Mouse (Mus musculus): ENCODE results near the gene Aebp2. TPM values are rescaled to one million over a fixed set of nuclear protein-coding genes. Genes with fewer than 3 reads are reported as not detected.

The Aebp2 gene
- total RNA-seq (2012; rRNA removed) (25.9 and 29.5 TPM in 2 replicates), polyA plus RNA-seq (2012; ENCODE audit: insufficient read depth in 1 of 2, insufficient read length in 2 of 2, low read depth in 1 of 2, low replicate concordance in 2 of 2, missing spikeins in 1 of 2) (10 to 100 TPM; 32.5 to 42.0 TPM)

DNA sequence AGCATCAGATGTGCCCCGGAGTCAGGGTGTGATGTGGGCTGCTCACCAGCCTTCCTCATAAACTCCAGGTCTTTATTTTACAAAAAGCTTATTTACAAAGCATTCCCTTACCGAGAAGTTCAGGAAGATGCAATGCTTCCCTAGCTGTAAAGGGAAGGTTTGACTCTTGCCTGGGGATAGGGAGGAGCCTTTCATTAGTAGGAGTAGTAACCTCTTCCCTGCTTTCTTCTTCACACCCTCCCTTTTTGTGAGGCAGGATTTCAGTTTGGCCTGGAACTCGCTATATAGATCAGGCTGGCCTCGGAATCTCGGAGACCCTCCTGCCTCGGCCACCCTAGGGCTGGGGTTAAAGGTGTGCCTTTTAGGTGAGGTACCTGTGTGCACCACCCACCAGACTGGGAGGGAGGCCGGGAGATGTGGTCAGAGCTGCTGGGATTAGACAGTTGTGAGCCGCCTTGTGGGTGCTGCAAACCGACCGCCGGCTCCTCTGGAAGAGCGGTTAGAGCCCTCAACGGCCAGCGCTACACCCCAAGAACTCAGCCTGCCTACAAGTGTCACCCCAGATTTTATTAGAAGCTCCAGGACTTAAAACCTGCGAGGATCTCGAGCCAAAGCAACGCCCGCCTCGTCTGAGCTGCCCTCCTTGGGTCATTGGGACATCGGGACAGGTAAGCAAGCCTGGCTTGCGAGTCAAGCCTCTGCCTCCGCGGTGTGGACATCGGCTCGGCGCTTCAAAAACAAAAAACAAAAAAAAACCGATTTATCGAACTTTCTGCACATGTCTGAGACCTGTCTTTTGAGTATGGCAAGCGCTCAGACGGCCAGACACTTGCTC is at the start of gene Aebp2:
Gene Aebp2 (plus strand): TSS at position 273 of the 835 bp plus-strand sequence.
- Histone ChIP-seq H3K4me3 (ENCODE audit: control insufficient read depth in 1 of 2, insufficient read depth in 1 of 2, low read depth in 2 of 2, low read length in 2 of 2) (peak within 1 kb of the TSS; percentile 44 to 93), H3K27ac (ENCODE audit: control insufficient read depth, low read depth, low read length) (peak within 1 kb of the TSS; percentile 91), H3K36me3 (ENCODE audit: control insufficient read depth in 1 of 2, insufficient read depth in 2 of 2, low read length in 2 of 2) (peaks cover 0 to 24% of the 10 kb centered on the region in 2 experiments; a peak in 2 of 4 replicates), H3K9me3 (replicated peaks; ENCODE audit: insufficient read depth, low read length) (no peaks in the 10 kb centered on the region), H3K79me2 (ENCODE audit: control insufficient read depth, insufficient read depth, low read length, poor library complexity) (peaks cover 39% of the 10 kb centered on the region), H3K4me1 (ENCODE audit: control insufficient read depth in 1 of 2, insufficient read depth in 2 of 2, low read length in 2 of 2) (peaks cover 6 to 30% of the 10 kb centered on the region in 2 experiments), H3K27me3 (ENCODE audit: control insufficient read depth in 1 of 2, insufficient read depth in 2 of 2, low read length in 2 of 2) (no peaks in the 10 kb centered on the region), H3K9ac (ENCODE audit: control insufficient read depth, low read depth, low read length, poor library complexity, severe bottlenecking) (peak within 1 kb of the TSS; percentile 98)
- no peak for DNase-seq (ENCODE audit: low read depth, low spot score)
- TF ChIP-seq CHD1 (IDR thresholded peaks at IDR 0.05; ENCODE audit: low read depth, low read length) (no peak), HCFC1 (IDR thresholded peaks at IDR 0.05; ENCODE audit: low read depth, low read length) (no peak), MAFK (IDR thresholded peaks at IDR 0.05; ENCODE audit: borderline replicate concordance, low read depth, low read length) (no peak), MYC (IDR thresholded peaks at IDR 0.05; ENCODE audit: low read depth, low read length) (no peak), MAZ (IDR thresholded peaks at IDR 0.05; ENCODE audit: low read depth, low read length) (no peak), TBP (IDR thresholded peaks at IDR 0.05; ENCODE audit: low read depth, low read length) (no peak), TAL1 (IDR thresholded peaks at IDR 0.05; ENCODE audit: low read length) (no peak), POLR2A (IDR thresholded peaks at IDR 0.05; ENCODE audit: control insufficient read depth in 1 of 2, insufficient read depth in 1 of 2, low read depth in 1 of 2, low read length in 2 of 2, poor library complexity in 1 of 2) (no peak), MEF2A (IDR thresholded peaks at IDR 0.05; ENCODE audit: extremely low read depth, insufficient replicate concordance, low read depth, low read length, poor library complexity, severe bottlenecking) (no peak), EP300 (IDR thresholded peaks at IDR 0.05; ENCODE audit: low read depth in 1 of 2, low read length in 2 of 2) (no peak), ZC3H11A (IDR thresholded peaks at IDR 0.05; ENCODE audit: low read depth, low read length) (no peak), JUND (IDR thresholded peaks at IDR 0.05; ENCODE audit: low read depth, low read length) (no peak), USF1 (IDR thresholded peaks at IDR 0.05; ENCODE audit: low read depth, low read length) (no peak), CTCF (IDR thresholded peaks at IDR 0.05 in 2 of 3, conservative IDR thresholded peaks at IDR 0.05 in 1 of 3; ENCODE audit: control insufficient read depth in 1 of 3, insufficient read depth in 1 of 3, low read depth in 2 of 3, low read length in 3 of 3, poor library complexity in 1 of 3, severe bottlenecking in 1 of 3) (no peak), KAT2A (conservative IDR thresholded peaks at IDR 0.05; ENCODE audit: low read depth, low read length) (no peak), GABPA (IDR thresholded peaks at IDR 0.05; ENCODE audit: low read depth, low read length) (no peak), NRF1 (IDR thresholded peaks at IDR 0.05; ENCODE audit: insufficient read depth, low read depth, low read length, poor library complexity, severe bottlenecking) (no peak)

DNA sequence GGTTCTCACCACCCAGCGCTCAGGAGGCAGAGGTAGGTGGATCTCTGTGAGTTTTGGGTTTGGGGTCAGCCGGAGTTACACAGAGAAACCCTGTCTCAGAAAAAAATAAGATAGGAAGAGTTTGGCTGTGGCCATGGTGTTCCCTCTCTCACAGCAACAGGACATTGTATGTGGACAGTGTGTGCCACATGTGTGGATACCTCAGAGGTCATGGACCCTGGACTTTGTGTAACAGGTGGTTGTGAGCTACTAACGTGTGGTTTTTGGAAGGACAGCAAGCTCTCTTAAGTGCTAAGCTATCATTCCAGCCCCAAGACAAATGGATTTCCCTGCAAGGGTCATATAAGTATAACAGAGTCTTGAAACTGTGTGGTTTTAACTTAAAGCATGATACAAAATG is 47.5 kb upstream of the Aebp2 start:
- TF ChIP-seq CHD2 (IDR thresholded peaks at IDR 0.05; ENCODE audit: low read length), result no peak
- no peak for TF ChIP-seq MAFK (IDR thresholded peaks at IDR 0.05; ENCODE audit: borderline replicate concordance, low read depth, low read length)
- no peak for TF ChIP-seq MYB (IDR thresholded peaks at IDR 0.05; ENCODE audit: low read depth, low read length)
- no peak for TF ChIP-seq KAT2A (conservative IDR thresholded peaks at IDR 0.05; ENCODE audit: low read depth, low read length)
- TF ChIP-seq RCOR1 (IDR thresholded peaks at IDR 0.05; ENCODE audit: low read depth, low read length), result no peak
- no peak for TF ChIP-seq JUND (IDR thresholded peaks at IDR 0.05; ENCODE audit: low read depth, low read length)
- H3K36me3 ChIP-seq (ENCODE audit: control insufficient read depth in 1 of 2, insufficient read depth in 2 of 2, low read length in 2 of 2), result peaks cover 0 to 2% of the 10 kb centered on the region in 2 experiments; a peak in 1 of 4 replicates
- H3K27me3 ChIP-seq (ENCODE audit: control insufficient read depth in 1 of 2, insufficient read depth in 2 of 2, low read length in 2 of 2), result no peaks in the 10 kb centered on the region; a peak in 1 of 4 replicates
- no peaks in the 10 kb centered on the region for H3K9me3 ChIP-seq (replicated peaks; ENCODE audit: insufficient read depth, low read length)
- no peak overlapping the region for H3K4me3 ChIP-seq (ENCODE audit: control insufficient read depth in 1 of 2, insufficient read depth in 1 of 2, low read depth in 2 of 2, low read length in 2 of 2)
- peaks cover 0 to 4% of the 10 kb centered on the region in 2 experiments; a peak in 1 of 4 replicates for H3K4me1 ChIP-seq (ENCODE audit: control insufficient read depth in 1 of 2, insufficient read depth in 2 of 2, low read length in 2 of 2)
- no peak overlapping the region for H3K27ac ChIP-seq (ENCODE audit: control insufficient read depth, low read depth, low read length)
- no peak for DNase-seq (ENCODE audit: low read depth, low spot score)
- no peak overlapping the region for H3K9ac ChIP-seq (ENCODE audit: control insufficient read depth, low read depth, low read length, poor library complexity, severe bottlenecking)
- no peaks in the 10 kb centered on the region for H3K79me2 ChIP-seq (ENCODE audit: control insufficient read depth, insufficient read depth, low read length, poor library complexity)

All from MEL (cell line).